Mouse (Mus musculus) liver, embryonic 14.5 days (tissue): Measurements from ENCODE around the gene Meis3.

Experiments
- CTCF ChIP-seq: IDR thresholded peaks from 2 replicates; pipeline ENCODE4 v1.5.1; 2016; ENCODE audit warnings: antibody characterized with exemption, low read depth, control low read depth
- EP300 ChIP-seq: IDR thresholded peaks from 2 replicates; pipeline ENCODE4 v1.6.1; 2016; ENCODE audit warnings: antibody characterized with exemption, low read depth

DNA sequence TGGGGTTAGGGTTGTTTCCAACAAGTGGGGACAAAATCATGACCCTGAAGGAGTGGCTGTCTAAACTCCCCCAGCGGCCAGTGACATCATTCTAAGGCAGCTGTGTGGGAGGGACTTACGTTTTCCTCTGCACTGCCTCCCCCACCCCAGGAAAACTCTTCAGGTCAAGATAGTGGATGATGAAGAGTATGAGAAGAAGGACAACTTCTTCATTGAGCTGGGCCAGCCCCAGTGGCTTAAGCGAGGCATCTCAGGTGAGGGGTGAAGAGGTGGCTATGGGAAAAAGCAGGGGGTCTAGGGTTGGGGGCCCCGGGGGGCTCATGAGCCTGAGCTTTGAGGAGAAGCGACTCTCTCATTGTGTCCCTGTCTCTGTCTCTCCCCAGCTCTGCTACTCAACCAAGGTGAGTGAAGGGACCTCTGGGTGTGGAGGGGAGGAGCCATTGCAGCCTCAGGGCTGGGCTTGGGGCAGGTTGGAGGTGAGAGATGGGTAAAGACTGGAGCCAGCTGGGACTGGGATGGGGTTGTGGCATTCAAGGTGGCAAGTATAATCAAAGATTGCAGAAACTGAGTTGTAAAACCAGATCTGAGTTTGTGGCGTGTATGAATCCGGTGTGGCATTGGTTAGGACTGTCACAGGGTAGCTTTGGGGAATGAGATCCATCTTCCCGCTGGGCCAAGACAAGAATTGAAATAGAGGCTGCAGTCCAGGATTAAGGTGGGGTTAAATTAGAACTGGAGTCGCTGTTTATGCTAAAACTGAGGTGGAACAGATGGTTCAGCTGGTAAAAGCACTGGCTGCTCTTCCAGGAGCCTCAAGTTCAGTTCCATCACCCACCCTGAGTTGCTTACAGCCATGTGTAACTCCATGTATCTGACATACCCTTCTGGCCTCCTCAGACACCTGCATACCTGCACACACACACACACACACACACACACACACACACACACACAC, 24.4 kb upstream of the Meis3 start:
- TF ChIP-seq CTCF (no peak), EP300 (no peak)
